Mouse (Mus musculus): ENCODE results near the gene Oog4. TPM values are rescaled to one million over a fixed set of nuclear protein-coding genes. Genes with fewer than 3 reads are reported as not detected.
"Not testable (repeated sequence)": the region's sequence is repeated elsewhere in the genome, so short reads cannot be mapped to it uniquely, and the experiment has no call there.

Oog4 gene
- not detected in 2 replicates for total RNA-seq (2014; fragmentation: Nextera tagmentation)
- not detected in 2 replicates for total RNA-seq (2017)

DNA sequence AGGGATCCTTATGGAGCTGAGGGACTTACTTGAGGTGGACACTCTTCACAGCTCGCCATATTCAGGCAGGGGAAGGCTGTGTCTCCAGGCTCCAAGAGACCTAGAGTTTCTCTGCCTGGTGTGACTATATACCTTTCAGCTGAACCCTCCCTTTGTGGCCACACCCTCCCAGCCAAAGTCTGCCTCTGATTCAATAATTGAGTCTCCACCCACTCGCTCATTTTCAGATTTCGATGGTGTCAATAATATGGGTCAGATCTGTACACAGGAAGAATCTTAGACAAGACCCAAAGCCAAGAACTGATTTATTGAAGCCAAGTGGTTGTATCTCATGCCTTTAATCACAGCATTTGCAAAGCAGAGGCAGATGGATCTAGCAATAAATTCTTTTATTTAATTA lies at the start of gene Oog4:
Oog4 (minus strand) TSS at position 101 of the 400 bp plus-strand sequence.
- ATAC-seq (replicated peaks; ENCODE audit: low FRiP score, low TSS enrichment, poor library complexity, severe bottlenecking) = no peak

DNA sequence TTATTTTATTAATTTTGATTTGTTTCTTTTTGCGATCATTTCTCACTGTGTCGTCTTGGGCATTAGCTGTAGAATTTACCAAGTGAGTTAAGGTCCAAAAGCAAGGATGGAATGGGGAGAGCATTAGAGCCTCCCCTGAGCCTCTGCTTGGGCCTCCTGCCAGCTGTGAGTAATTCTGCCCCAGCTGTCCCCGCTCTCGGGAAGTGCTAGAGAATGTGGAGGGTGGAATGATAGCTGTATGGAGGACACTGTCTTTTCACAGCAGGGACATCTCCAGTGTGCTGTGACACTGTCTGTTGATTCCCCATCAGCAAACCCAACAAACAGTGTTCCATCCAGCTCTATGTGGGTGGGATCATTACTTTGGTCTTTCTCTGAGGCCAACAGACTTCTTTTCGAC lies 23.4 kb downstream of the Oog4 start:
- not testable (repeated sequence) for ATAC-seq (replicated peaks; ENCODE audit: low FRiP score, low TSS enrichment, poor library complexity, severe bottlenecking)

DNA sequence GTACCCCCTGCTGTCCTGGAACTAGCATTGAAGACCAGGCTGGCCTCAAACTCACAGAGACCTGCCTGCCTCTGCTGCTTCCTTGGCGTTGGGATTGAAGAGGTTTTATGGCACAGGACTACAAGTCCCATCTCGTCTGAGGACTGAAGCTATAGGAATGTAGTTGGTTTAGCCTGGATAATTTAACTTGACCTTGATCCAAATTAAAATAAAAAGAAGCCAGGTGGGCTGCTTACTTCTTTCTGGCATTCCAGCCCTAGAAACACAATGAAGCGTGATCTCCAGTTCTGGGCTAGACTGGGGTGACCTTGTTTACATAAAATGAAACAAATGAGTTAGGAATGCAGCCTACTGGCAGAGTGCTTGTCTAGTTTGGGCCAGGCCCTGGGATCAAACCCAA lies 36.0 kb downstream of the Oog4 start:
- no peak for ATAC-seq (replicated peaks; ENCODE audit: low FRiP score, low TSS enrichment, poor library complexity, severe bottlenecking)

DNA sequence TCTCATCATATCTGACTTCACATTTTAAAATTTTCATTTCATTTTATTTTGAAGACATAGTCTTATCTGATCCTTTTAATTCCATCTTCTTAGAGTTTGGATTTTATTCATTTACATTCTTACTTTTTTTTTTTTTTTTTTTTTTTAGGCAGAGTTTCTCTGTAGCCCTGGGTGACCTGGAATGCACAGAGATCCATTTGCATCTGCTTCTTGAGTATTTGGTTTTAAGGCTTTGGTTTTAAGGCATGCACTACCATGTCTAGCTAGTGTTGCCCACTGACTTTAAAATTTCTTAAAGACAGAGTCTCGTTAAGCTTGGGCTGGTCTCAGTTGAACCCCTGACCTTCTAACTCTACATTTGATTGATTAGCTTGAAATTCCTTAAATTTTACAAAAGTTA lies 36.5 kb downstream of the Oog4 start:
- no peak for ATAC-seq (replicated peaks; ENCODE audit: low FRiP score, low TSS enrichment, poor library complexity, severe bottlenecking)

DNA sequence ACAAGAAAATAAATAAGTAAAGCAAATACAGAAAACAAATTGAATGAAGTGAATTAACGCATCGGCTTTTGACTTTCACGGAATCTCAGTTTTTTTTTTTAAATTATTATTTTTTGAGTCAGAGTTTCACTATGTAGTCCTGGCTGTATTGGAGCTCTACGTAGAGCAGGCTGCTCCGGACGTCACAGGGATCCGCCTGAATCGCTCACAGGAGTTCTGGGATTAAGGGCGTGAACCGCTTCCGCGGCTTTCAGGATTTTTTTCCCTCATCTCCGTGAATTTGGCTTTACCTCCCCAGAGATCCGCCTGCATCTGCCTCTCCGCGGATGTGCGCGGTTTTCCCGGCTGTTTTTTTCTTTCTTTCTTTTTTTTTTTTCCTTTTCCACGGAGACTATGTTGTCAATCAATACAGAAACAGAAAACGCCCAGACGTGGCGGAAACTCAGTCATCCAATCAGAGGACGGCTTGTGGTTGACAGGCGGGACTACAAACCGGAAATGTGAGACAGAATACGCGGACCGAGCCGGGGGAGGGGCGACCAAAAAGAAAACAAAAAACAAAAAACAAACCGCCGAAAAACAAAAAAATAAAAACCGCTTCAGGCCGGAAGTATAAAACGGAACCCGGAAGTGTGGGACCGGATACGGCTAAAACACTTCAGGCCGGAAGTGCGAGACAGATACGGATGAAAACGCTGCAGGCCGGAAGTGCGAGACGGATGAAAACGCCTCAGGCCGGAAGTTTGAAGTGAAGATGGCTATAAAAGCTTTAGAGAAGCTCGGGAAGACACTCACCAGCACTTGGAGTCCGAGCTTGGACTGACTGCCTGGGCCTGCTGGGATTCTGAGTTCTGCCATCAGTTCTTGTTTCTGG lies 37.7 kb downstream of the Oog4 start, which contains the start of gene Pramef8:
Pramef8 (plus strand) TSS at position 208 of the 874 bp plus-strand sequence.
- ATAC-seq (replicated peaks; ENCODE audit: low FRiP score, low TSS enrichment, poor library complexity, severe bottlenecking) = peak; percentile 97

DNA sequence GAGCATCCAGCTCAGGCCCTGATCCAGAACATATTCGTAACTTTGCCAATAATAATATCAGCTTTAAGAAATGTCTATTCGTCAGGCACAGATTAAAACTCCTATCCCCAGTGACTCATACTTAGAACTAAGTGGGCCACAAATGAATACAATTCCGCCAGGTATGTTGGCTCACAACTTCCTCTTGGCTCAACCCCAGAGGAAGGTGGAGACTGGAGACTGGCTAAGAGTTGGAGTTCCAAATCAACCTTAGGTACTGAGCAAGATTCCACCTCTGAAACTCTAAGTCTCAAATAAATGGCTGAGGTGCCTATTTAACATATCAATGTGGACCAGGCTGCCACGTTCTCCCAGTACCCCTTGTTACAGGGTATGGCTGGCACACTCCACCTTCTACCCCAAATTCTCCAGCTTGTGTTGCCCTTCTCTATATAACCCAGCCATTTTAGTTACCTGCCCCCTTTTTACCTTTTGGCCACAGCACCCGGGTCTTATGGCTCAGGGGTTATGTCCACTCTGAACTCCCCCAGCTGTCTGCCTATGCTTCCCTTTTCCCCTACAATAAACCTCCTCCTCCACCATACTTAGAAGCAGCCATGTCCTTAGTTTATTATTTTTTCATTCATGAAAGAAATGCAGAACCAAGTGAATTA lies 38.4 kb downstream of the Oog4 start:
- ATAC-seq (replicated peaks; ENCODE audit: low FRiP score, low TSS enrichment, poor library complexity, severe bottlenecking) = peak; percentile 15; the same call in 1 of the 2 replicates

DNA sequence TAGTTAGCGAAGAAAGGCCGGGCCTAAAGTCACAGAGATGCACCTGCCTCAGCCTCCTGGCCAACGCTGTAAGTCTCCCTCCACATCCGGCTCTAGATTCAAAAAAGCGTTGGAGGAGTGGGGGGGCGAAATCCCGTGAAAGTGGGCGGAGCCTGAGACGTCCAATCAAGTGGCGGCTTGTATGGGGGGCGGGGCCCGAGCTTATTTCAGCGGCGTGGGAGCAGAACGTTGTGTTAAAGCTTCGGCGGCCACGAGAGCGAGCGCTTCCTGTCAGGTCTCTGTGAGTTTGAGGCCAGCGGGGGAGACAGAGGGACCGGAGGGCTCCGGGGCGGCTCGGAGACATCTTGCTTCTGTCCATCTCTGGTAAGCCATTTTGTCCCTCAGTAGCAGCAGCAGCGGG lies 55.9 kb downstream of the Oog4 start, which contains the start of gene Pramel1:
Pramel1 (plus strand) TSS at position 248 of the 400 bp plus-strand sequence.
- no peak for ATAC-seq (replicated peaks; ENCODE audit: low FRiP score, low TSS enrichment, poor library complexity, severe bottlenecking)

DNA sequence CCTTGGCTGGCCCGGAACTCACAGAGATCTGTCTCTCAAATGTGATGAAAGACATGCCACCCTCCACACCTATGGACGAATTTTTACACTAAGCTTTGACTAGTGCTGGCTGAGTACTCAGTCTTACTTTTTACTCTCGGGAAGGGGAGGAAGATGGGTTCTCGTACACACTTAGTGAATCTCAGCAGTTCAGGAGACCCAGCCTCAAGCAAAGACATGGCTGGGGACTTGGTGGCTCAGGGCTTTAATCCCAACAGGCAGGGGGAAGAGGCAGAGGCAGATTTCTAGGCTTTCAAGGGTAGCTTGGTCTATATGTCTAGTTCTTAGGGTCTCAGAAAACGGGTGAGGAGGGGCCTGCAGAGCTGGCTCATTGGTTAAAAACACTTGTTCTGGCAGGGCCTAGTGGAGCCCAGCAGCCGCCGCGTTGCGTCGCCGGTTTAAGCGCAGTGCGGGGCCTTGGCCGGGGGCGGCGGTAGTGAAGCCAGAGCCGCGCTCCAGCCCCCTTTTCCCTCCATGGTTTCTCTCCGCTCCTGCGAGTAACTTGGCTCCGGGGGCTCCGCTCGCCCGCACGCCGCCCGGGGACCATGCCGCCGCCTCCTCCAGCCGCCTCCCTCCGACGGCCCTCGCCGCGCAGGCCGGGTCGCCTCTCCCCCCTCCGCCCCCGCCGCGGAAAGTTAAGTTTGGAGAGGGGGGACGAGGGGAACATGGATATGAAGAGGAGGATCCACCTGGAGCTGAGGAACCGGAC lies 61.0 kb downstream of the Oog4 start:
- ATAC-seq (replicated peaks; ENCODE audit: low FRiP score, low TSS enrichment, poor library complexity, severe bottlenecking) = peak; percentile 92

Other genes starting within 250 kb of the Oog4 start
- gene Prdm2, start 237.3 kb downstream of the Oog4 start, total RNA-seq (2014; fragmentation: Nextera tagmentation) = 17.0 and 22.9 TPM in 2 replicates
- gene Prdm2, start 237.3 kb downstream of the Oog4 start, total RNA-seq (2017) = 7.8 and 9.0 TPM in 2 replicates
- gene Pdpn, start 150.8 kb downstream of the Oog4 start, total RNA-seq (2014; fragmentation: Nextera tagmentation) = not detected in 2 replicates
- not detected in 2 replicates for gene Pdpn, start 150.8 kb downstream of the Oog4 start, total RNA-seq (2017)
- not detected in 2 replicates for gene Lrrc38, start 100.6 kb downstream of the Oog4 start, total RNA-seq (2014; fragmentation: Nextera tagmentation)
- not detected in 2 replicates for gene Lrrc38, start 100.6 kb downstream of the Oog4 start, total RNA-seq (2017)
- not detected in 2 replicates for gene Pramel1, start 55.9 kb downstream of the Oog4 start, total RNA-seq (2014; fragmentation: Nextera tagmentation)
- not detected in 2 replicates for gene Pramel1, start 55.9 kb downstream of the Oog4 start, total RNA-seq (2017)
- 4.7 and 8.8 TPM in 2 replicates for gene Pramef8, start 37.9 kb downstream of the Oog4 start, total RNA-seq (2014; fragmentation: Nextera tagmentation)
- gene Pramef8, start 37.9 kb downstream of the Oog4 start, total RNA-seq (2017) = 8.6 and 29.3 TPM in 2 replicates
- not detected in 2 replicates for gene Gm13043, start 61.0 kb upstream of the Oog4 start, total RNA-seq (2014; fragmentation: Nextera tagmentation)
- not detected in 2 replicates for gene Gm13043, start 61.0 kb upstream of the Oog4 start, total RNA-seq (2017)
- gene Gm13040, start 85.6 kb upstream of the Oog4 start, total RNA-seq (2014; fragmentation: Nextera tagmentation) = not detected in 2 replicates
- gene Gm13040, start 85.6 kb upstream of the Oog4 start, total RNA-seq (2017) = not detected in 2 replicates
- gene BC080695, start 101.4 kb upstream of the Oog4 start, total RNA-seq (2014; fragmentation: Nextera tagmentation) = not detected in 2 replicates
- gene BC080695, start 101.4 kb upstream of the Oog4 start, total RNA-seq (2017) = not detected in 2 replicates
- gene Gm13057, start 101.4 kb upstream of the Oog4 start, total RNA-seq (2014; fragmentation: Nextera tagmentation) = not detected in 2 replicates
- gene Gm13057, start 101.4 kb upstream of the Oog4 start, total RNA-seq (2017) = not detected in 2 replicates
- gene Gm13083, start 164.7 kb upstream of the Oog4 start, total RNA-seq (2014; fragmentation: Nextera tagmentation) = not detected in 2 replicates
- not detected in 2 replicates for gene Gm13083, start 164.7 kb upstream of the Oog4 start, total RNA-seq (2017)
- gene Gm13088, start 206.9 kb upstream of the Oog4 start, total RNA-seq (2014; fragmentation: Nextera tagmentation) = not detected in 2 replicates
- not detected in 2 replicates for gene Gm13088, start 206.9 kb upstream of the Oog4 start, total RNA-seq (2017)